Mouse (Mus musculus): ENCODE data around the gene Arl8a. TPM values are rescaled to one million over a fixed set of nuclear protein-coding genes. Genes with fewer than 3 reads are reported as not detected.

Arl8a gene
- polyA plus RNA-seq, 1 experiment from 2014 or later: 353 TPM

- Histone ChIP-seq H3K4me3 (replicated peaks) (no peak overlapping the region), H3K9me3 (replicated peaks) (no peaks in the 10 kb centered on the region), H3K27ac (replicated peaks) (peak overlapping the region; percentile 84), H3K9ac (replicated peaks) (no peak overlapping the region), H3K4me2 (no peak overlapping the region), H3K4me1 (peaks cover 30% of the 10 kb centered on the region), H3K27me3 (replicated peaks) (no peaks in the 10 kb centered on the region), H3K36me3 (peaks cover 19% of the 10 kb centered on the region)
- peak; percentile 66 for ATAC-seq (ENCODE audit: low FRiP score)
- WGBS: 54% methylated on average over 5 of the region's 5 CpGs
Measured at GRCm38 (mm10) chr1:135158633-135159032, 12.0 kb downstream of the Arl8a start.

DNA sequence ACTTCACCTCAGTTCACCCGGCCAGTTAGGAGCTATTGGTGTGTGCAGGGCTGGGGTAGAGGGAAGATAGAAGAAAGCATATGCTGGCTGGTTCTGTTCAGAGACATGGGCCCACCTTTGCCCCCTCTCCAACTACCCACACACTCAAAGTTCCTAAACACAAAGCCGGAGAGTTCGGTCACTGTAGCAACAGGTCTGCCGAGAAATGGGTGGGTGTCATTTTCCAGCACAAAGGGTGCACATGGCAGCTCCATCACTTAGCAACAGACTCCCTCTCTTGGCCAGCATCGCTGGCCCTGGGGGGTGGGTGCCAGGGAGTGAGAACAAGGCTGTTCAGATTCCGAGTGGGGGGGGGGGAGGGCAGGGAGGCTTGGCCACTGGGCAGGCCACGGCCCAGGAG, 12.4 kb downstream of the Arl8a start:
- ATAC-seq (ENCODE audit: low FRiP score): peak; percentile 74
- Histone ChIP-seq H3K9ac (replicated peaks) (no peak overlapping the region), H3K9me3 (replicated peaks) (no peaks in the 10 kb centered on the region), H3K27me3 (replicated peaks) (no peaks in the 10 kb centered on the region), H3K27ac (replicated peaks) (peak overlapping the region; percentile 84), H3K36me3 (peaks cover 19% of the 10 kb centered on the region), H3K4me2 (no peak overlapping the region), H3K4me1 (peaks cover 26% of the 10 kb centered on the region), H3K4me3 (replicated peaks) (no peak overlapping the region)
- 33% methylated on average over 7 of the region's 7 CpGs for WGBS

GRCm38 (mm10) chr1:135159556-135160123, 13.0 kb downstream of the Arl8a start:
- Histone ChIP-seq H3K4me1 (peaks cover 21% of the 10 kb centered on the region), H3K4me3 (replicated peaks) (no peak overlapping the region), H3K4me2 (no peak overlapping the region), H3K36me3 (peaks cover 19% of the 10 kb centered on the region), H3K9ac (replicated peaks) (no peak overlapping the region), H3K27me3 (replicated peaks) (no peaks in the 10 kb centered on the region), H3K27ac (replicated peaks) (peak overlapping the region; percentile 77), H3K9me3 (replicated peaks) (no peaks in the 10 kb centered on the region)
- ATAC-seq (ENCODE audit: low FRiP score): 0 out of 2 replicates have a peak, but pooled peaks have one; percentile 15
- 70% methylated on average over 11 of the region's 11 CpGs for WGBS

DNA sequence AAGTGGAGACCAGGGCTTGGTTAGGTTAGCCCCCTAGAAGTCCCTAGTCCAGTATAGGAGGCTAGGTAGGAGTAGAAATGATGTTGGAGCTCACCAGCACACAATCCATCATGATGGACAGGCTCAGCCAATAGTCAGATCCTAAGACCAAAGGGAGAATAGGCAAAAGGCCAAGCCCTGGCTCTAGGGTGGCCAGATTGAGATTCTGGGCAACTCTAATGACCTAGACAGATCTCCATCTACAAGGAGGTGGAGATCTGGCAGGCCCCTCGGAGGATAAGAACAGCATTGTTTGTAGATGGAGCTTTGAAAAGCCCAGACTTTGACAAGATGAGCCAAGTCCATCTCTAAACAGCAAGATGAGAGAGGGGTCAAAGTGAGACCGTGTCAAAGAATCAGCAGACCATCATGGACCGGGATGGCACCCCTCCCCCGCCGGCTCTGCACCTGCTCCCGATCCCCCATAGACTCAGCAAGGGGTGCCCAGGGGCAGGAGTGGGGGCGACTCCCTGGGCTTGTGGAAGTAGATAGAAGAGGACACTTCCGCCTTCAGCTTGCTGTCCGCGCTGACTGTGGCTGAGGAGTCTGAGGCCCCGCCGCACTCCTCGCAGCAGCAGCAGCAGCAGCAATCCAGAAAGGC, 13.9 kb downstream of the Arl8a start:
- no peaks in the 10 kb centered on the region for H3K9me3 ChIP-seq (replicated peaks)
- H3K36me3 ChIP-seq: peaks cover 14% of the 10 kb centered on the region
- 86% methylated on average over 13 of the region's 13 CpGs for WGBS
- no peak overlapping the region for H3K4me3 ChIP-seq (replicated peaks)
- no peak overlapping the region for H3K9ac ChIP-seq (replicated peaks)
- H3K27me3 ChIP-seq (replicated peaks): no peaks in the 10 kb centered on the region
- H3K4me2 ChIP-seq: no peak overlapping the region
- ATAC-seq (ENCODE audit: low FRiP score): no peak
- peaks cover 19% of the 10 kb centered on the region for H3K4me1 ChIP-seq
- H3K27ac ChIP-seq (replicated peaks): peak overlapping the region; percentile 77

GRCm38 (mm10) chr1:135162720-135163119, 16.1 kb downstream of the Arl8a start:
- no peak for ATAC-seq (ENCODE audit: low FRiP score)
- 55% methylated on average over 6 of the region's 6 CpGs for WGBS
- Histone ChIP-seq H3K36me3 (no peaks in the 10 kb centered on the region), H3K27ac (replicated peaks) (peak overlapping the region; percentile 70), H3K9ac (replicated peaks) (no peak overlapping the region), H3K4me1 (peaks cover 10% of the 10 kb centered on the region; the same call in 1 of the 2 replicates), H3K27me3 (replicated peaks) (no peaks in the 10 kb centered on the region), H3K4me2 (no peak overlapping the region), H3K4me3 (replicated peaks) (no peak overlapping the region), H3K9me3 (replicated peaks) (no peaks in the 10 kb centered on the region)

DNA sequence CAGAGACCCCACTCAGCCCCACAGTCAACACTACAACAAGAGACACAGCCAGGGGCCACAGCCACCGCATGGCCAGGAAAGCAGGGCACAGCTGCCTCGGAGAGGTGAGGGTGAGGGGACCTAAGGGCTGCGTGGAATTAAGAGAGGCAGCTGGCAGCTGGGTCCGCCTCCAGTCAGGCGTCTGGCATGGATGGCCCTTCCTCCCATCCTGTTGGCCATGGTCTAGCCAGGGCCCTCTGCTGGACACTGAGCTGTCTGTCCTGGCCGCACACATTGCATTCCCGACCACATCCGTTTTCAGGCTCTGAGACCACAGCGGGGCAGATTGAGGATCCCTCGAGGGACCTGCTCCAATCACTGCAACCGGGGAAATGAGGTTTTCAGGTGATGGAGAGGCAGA, 20.8 kb downstream of the Arl8a start, which contains the start of gene Gpr37l1:
Gpr37l1 (minus strand) TSS at position 247 of the 400 bp plus-strand sequence.
- 62% methylated on average over 11 of the region's 11 CpGs for WGBS

DNA sequence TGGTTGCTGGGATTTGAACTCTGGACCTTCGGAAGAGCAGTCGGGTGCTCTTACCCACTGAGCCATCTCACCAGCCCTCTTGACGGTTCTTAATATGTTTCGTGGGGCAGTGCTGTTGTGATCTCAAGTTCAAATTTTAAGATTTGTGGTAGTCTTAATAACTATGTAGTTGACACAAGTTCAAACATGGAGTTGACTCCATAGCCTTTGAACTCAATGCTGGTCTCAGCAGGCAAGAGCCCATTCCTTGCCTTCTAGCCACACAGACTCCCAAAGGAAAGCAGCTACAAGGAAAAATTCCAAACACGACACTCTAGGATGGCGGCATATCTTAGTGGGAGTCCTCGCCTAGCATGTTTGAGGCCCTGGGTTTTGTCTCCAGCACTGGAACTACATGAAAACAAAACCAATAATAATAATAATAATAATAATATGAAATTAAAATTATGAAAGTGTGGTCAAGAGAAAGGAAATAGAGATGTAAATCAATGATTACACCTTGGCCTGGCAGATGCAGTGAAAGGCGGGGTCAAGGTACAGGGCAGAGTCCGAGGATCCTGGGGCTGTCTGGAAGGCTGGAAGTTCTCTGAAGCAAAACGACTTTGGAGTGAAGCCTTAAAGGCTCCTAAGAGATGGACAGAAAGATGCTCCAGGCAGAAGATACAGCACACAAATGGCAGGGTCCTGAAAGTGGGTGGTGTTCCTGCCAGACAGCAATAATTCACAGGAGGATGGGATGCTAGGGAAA, 22.0 kb downstream of the Arl8a start:
- Histone ChIP-seq H3K36me3 (no peaks in the 10 kb centered on the region), H3K27me3 (replicated peaks) (no peaks in the 10 kb centered on the region), H3K27ac (replicated peaks) (no peak overlapping the region), H3K4me3 (replicated peaks) (no peak overlapping the region), H3K9ac (replicated peaks) (no peak overlapping the region), H3K9me3 (replicated peaks) (no peaks in the 10 kb centered on the region), H3K4me2 (no peak overlapping the region), H3K4me1 (peaks cover 6% of the 10 kb centered on the region)
- 91% methylated on average over 10 of the region's 10 CpGs for WGBS
- no peak for ATAC-seq (ENCODE audit: low FRiP score)

More for the DNA sequence above, 20.8 kb downstream of the Arl8a start, which contains the start of gene Gpr37l1:
- Histone ChIP-seq H3K4me3 (replicated peaks) (no peak within 1 kb of the TSS), H3K36me3 (no peaks in the 10 kb centered on the region), H3K9me3 (replicated peaks) (no peaks in the 10 kb centered on the region), H3K9ac (replicated peaks) (no peak within 1 kb of the TSS), H3K4me1 (peaks cover 6% of the 10 kb centered on the region), H3K4me2 (no peak within 1 kb of the TSS), H3K27me3 (replicated peaks) (no peaks in the 10 kb centered on the region), H3K27ac (replicated peaks) (no peak within 1 kb of the TSS)
- ATAC-seq (ENCODE audit: low FRiP score): no peak

DNA sequence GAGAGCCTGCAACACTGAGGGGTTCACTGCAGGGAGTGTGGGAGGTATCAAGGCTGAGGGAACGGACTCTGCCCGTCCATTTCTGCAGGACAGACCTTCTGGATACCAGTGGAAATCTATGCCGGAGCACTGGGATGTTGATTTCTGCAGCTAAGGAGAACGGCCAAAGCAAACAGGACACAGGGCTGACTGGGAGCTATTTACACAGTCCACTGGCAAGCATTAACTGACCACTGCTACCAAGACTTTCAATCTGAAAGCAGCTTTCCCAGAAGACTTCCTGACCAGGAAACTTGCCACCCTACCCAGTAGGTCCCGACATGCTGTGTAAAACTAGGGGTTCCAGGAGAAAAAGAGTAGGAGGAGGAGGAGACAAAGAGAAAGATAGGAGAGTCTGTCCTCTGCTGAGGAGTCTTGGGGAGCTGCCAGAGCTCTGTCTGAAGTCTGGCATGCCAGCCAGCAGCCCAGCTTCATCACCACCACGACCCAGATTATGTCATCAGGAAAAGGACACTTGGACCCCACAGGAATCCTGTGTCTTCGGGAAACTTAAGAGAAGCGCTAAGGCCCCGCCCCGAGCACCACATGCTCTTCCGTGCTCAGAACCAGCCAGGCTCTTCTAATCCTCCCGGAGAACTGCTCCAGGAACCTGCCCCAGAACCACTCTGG, 23.1 kb downstream of the Arl8a start:
- H3K27me3 ChIP-seq (replicated peaks): no peaks in the 10 kb centered on the region
- H3K4me1 ChIP-seq: peaks cover 6% of the 10 kb centered on the region
- H3K4me3 ChIP-seq (replicated peaks): no peak overlapping the region
- H3K9me3 ChIP-seq (replicated peaks): no peaks in the 10 kb centered on the region
- H3K9ac ChIP-seq (replicated peaks): no peak overlapping the region
- H3K36me3 ChIP-seq: no peaks in the 10 kb centered on the region
- no peak overlapping the region for H3K4me2 ChIP-seq
- peak overlapping the region; percentile 64 for H3K27ac ChIP-seq (replicated peaks)
- WGBS: 62% methylated on average over 12 of the region's 12 CpGs
- ATAC-seq (ENCODE audit: low FRiP score): no peak

- no peak for ATAC-seq (ENCODE audit: low FRiP score)
Measured at GRCm38 (mm10) chr1:135170299-135170698, 23.7 kb downstream of the Arl8a start.

DNA sequence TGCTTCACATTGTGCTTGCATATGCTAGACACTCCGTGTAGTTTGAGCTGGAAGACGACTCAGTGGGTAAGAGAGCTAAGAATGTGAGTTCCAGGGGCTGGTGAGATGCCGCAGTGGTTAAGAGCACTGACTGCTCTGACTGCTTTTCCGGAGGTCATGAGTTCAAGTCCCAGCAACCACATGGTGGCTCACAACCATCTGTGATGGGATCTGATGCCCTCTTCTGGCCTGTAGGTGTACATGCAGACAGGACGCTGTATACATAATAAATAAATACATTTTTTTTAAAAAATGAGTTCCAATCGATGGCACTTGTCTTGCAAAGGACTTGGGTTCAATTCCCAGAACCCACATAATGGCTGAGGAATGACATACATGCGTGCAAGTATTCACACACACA, 24.6 kb downstream of the Arl8a start:
- Histone ChIP-seq H3K4me2 (no peak overlapping the region), H3K9ac (replicated peaks) (no peak overlapping the region), H3K9me3 (replicated peaks) (no peaks in the 10 kb centered on the region), H3K4me3 (replicated peaks) (no peak overlapping the region), H3K36me3 (no peaks in the 10 kb centered on the region), H3K4me1 (peaks cover 6% of the 10 kb centered on the region), H3K27ac (replicated peaks) (no peak overlapping the region), H3K27me3 (replicated peaks) (no peaks in the 10 kb centered on the region)
- WGBS: 87% methylated on average over 7 of the region's 7 CpGs
- ATAC-seq (ENCODE audit: low FRiP score): no peak

More at GRCm38 (mm10) chr1:135170299-135170698, 23.7 kb downstream of the Arl8a start:
- 67% methylated on average over 10 of the region's 10 CpGs for WGBS
- H3K9me3 ChIP-seq (replicated peaks): no peaks in the 10 kb centered on the region
- no peaks in the 10 kb centered on the region for H3K27me3 ChIP-seq (replicated peaks)
- peaks cover 6% of the 10 kb centered on the region for H3K4me1 ChIP-seq
- no peak overlapping the region for H3K4me2 ChIP-seq
- H3K9ac ChIP-seq (replicated peaks): no peak overlapping the region
- no peak overlapping the region for H3K4me3 ChIP-seq (replicated peaks)
- no peaks in the 10 kb centered on the region for H3K36me3 ChIP-seq
- peak overlapping the region; percentile 64 for H3K27ac ChIP-seq (replicated peaks)

GRCm38 (mm10) chr1:135171984-135172383, 25.4 kb downstream of the Arl8a start:
- ATAC-seq (ENCODE audit: low FRiP score): peak; percentile 68; the same call in 1 of the 2 replicates

More at GRCm38 (mm10) chr1:135171984-135172383, 25.4 kb downstream of the Arl8a start:
- no peaks in the 10 kb centered on the region for H3K9me3 ChIP-seq (replicated peaks)
- no peak overlapping the region for H3K4me2 ChIP-seq
- 56% methylated on average over 6 of the region's 6 CpGs for WGBS
- no peak overlapping the region for H3K9ac ChIP-seq (replicated peaks)
- no peak overlapping the region for H3K27ac ChIP-seq (replicated peaks)
- H3K36me3 ChIP-seq: no peaks in the 10 kb centered on the region
- H3K27me3 ChIP-seq (replicated peaks): no peaks in the 10 kb centered on the region
- peaks cover 6% of the 10 kb centered on the region for H3K4me1 ChIP-seq
- H3K4me3 ChIP-seq (replicated peaks): no peak overlapping the region
